Mouse (Mus musculus): ENCODE data around the gene Fam163b. TPM values are rescaled to one million over a fixed set of nuclear protein-coding genes. Genes with fewer than 3 reads are reported as not detected.

The Fam163b gene
- polyA plus RNA-seq, 1 experiment, result 0.67 TPM

- Histone ChIP-seq H3K9ac (ENCODE audit: low read depth, poor library complexity, severe bottlenecking) (no peak overlapping the region), H3K27me3 (ENCODE audit: control insufficient read depth, insufficient read depth, low read length, poor library complexity, severe bottlenecking) (no peaks in the 10 kb centered on the region), H3K4me3 (ENCODE audit: low read depth, low read length) (no peak overlapping the region), H3K27ac (ENCODE audit: insufficient read depth, low read length) (no peak overlapping the region), H3K9me3 (replicated peaks; ENCODE audit: control insufficient read depth, insufficient read depth, low read length, poor library complexity, severe bottlenecking) (no peaks in the 10 kb centered on the region), H3K4me1 (ENCODE audit: control insufficient read depth, insufficient read depth, low read length) (no peaks in the 10 kb centered on the region), H3K36me3 (ENCODE audit: control insufficient read depth, insufficient read depth, low read length, poor library complexity, severe bottlenecking) (no peaks in the 10 kb centered on the region)
- TF ChIP-seq EP300 (IDR thresholded peaks at IDR 0.05; ENCODE audit: insufficient read depth, low read depth, low read length) (no peak), POLR2A (IDR thresholded peaks at IDR 0.05; ENCODE audit: insufficient read depth, low read length) (no peak), CTCF (IDR thresholded peaks at IDR 0.05; ENCODE audit: low read depth, low read length) (no peak)
These were observed 20.4 kb upstream of the Fam163b start for GRCm38 (mm10) chr2:27162656-27163055.

DNA sequence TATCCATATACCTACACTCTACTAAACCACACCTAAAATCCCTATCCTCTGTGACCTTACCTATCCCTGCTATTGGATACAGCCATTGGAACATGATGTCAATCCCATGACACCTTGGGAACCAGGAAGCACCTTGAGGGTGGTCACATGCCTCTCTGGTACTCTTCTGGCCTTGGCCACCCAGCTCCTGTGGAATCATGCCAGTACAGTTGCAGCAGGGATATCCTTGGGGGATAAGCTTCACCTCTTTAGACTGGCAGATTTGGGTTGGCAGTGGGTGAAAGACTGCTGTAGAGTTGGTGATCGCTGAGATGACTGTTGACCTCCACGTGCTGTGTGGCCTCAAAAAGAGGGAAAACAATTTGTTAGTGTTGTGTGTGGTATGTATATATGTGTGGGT lies 19.2 kb upstream of the Fam163b start:
- Histone ChIP-seq H3K9me3 (replicated peaks; ENCODE audit: control insufficient read depth, insufficient read depth, low read length, poor library complexity, severe bottlenecking) (no peaks in the 10 kb centered on the region), H3K9ac (ENCODE audit: low read depth, poor library complexity, severe bottlenecking) (no peak overlapping the region), H3K27ac (ENCODE audit: insufficient read depth, low read length) (no peak overlapping the region), H3K27me3 (ENCODE audit: control insufficient read depth, insufficient read depth, low read length, poor library complexity, severe bottlenecking) (no peaks in the 10 kb centered on the region), H3K4me1 (ENCODE audit: control insufficient read depth, insufficient read depth, low read length) (no peaks in the 10 kb centered on the region), H3K36me3 (ENCODE audit: control insufficient read depth, insufficient read depth, low read length, poor library complexity, severe bottlenecking) (no peaks in the 10 kb centered on the region), H3K4me3 (ENCODE audit: low read depth, low read length) (no peak overlapping the region)
- TF ChIP-seq POLR2A (IDR thresholded peaks at IDR 0.05; ENCODE audit: insufficient read depth, low read length), result no peak
- TF ChIP-seq CTCF (IDR thresholded peaks at IDR 0.05; ENCODE audit: low read depth, low read length), result no peak
- no peak for TF ChIP-seq EP300 (IDR thresholded peaks at IDR 0.05; ENCODE audit: insufficient read depth, low read depth, low read length)

- H3K9ac ChIP-seq (ENCODE audit: low read depth, poor library complexity, severe bottlenecking), result no peak overlapping the region
- no peaks in the 10 kb centered on the region for H3K9me3 ChIP-seq (replicated peaks; ENCODE audit: control insufficient read depth, insufficient read depth, low read length, poor library complexity, severe bottlenecking)
- H3K27me3 ChIP-seq (ENCODE audit: control insufficient read depth, insufficient read depth, low read length, poor library complexity, severe bottlenecking), result no peaks in the 10 kb centered on the region
- TF ChIP-seq CTCF (IDR thresholded peaks at IDR 0.05; ENCODE audit: low read depth, low read length) (no peak), EP300 (IDR thresholded peaks at IDR 0.05; ENCODE audit: insufficient read depth, low read depth, low read length) (no peak), POLR2A (IDR thresholded peaks at IDR 0.05; ENCODE audit: insufficient read depth, low read length) (no peak)
- no peak overlapping the region for H3K4me3 ChIP-seq (ENCODE audit: low read depth, low read length)
- no peaks in the 10 kb centered on the region for H3K36me3 ChIP-seq (ENCODE audit: control insufficient read depth, insufficient read depth, low read length, poor library complexity, severe bottlenecking)
- H3K27ac ChIP-seq (ENCODE audit: insufficient read depth, low read length), result no peak overlapping the region
- H3K4me1 ChIP-seq (ENCODE audit: control insufficient read depth, insufficient read depth, low read length), result no peaks in the 10 kb centered on the region
These were observed 14.3 kb upstream of the Fam163b start for GRCm38 (mm10) chr2:27156596-27156995.

DNA sequence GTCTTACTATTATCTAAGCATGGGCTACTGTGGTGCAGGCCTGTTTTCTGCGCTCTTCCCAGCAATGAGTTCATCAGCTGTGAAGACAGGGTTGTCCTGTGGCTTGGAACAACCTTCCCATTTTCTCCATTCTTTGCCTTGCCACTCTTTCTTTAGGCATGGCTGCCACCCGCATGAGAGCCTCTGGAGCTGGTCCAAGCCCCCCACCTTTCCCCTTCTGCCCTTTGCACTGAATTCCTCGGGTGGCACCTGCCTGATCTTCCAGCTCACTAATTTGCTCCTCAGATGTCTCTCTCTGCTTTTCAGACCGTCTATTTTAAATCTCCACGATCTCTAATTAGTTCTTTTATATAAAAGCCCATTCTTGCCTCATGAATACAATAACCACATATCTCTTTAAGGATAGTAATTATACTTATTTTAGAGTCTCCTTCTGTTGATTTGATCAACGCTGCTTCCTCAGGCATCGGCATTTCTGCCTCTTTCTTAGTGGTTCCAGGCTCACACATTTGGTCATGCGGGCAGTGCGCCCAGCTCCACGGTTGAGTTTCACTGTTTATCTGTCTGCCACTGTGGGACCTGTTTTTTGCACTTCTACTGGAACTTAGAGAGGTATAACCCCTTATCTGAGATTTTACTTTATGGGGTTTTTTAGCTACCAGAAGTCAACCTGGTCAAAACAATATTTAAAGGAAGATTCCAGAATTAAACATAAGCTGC lies 12.3 kb upstream of the Fam163b start:
- Histone ChIP-seq H3K4me3 (ENCODE audit: low read depth, low read length) (no peak overlapping the region), H3K9ac (ENCODE audit: low read depth, poor library complexity, severe bottlenecking) (no peak overlapping the region), H3K27ac (ENCODE audit: insufficient read depth, low read length) (no peak overlapping the region), H3K36me3 (ENCODE audit: control insufficient read depth, insufficient read depth, low read length, poor library complexity, severe bottlenecking) (no peaks in the 10 kb centered on the region), H3K27me3 (ENCODE audit: control insufficient read depth, insufficient read depth, low read length, poor library complexity, severe bottlenecking) (no peaks in the 10 kb centered on the region), H3K9me3 (replicated peaks; ENCODE audit: control insufficient read depth, insufficient read depth, low read length, poor library complexity, severe bottlenecking) (no peaks in the 10 kb centered on the region), H3K4me1 (ENCODE audit: control insufficient read depth, insufficient read depth, low read length) (no peaks in the 10 kb centered on the region)
- TF ChIP-seq CTCF (IDR thresholded peaks at IDR 0.05; ENCODE audit: low read depth, low read length) (no peak), EP300 (IDR thresholded peaks at IDR 0.05; ENCODE audit: insufficient read depth, low read depth, low read length) (no peak), POLR2A (IDR thresholded peaks at IDR 0.05; ENCODE audit: insufficient read depth, low read length) (no peak)

DNA sequence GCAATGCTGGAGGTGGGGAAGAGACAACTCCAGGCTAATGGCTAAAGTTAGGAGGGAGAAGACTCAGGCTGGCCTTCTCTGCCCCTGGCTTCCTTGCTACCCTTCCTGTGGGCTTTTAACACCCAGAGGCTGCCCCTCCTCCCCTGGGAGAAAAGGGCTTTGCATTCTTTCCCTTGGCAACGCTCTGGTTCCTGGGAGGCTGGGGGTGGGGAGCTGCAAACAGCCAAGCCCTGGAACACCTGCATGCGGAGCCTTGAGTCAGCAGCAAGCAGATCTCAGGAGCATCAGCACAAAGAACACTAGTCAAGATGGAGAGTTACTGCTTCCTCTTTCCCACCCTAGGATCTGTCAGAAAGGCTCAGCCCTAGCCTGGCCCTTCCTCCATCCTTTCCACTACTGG lies 7.2 kb upstream of the Fam163b start:
- Histone ChIP-seq H3K4me1 (ENCODE audit: control insufficient read depth, insufficient read depth, low read length) (no peaks in the 10 kb centered on the region), H3K4me3 (ENCODE audit: low read depth, low read length) (no peak overlapping the region), H3K9ac (ENCODE audit: low read depth, poor library complexity, severe bottlenecking) (no peak overlapping the region), H3K36me3 (ENCODE audit: control insufficient read depth, insufficient read depth, low read length, poor library complexity, severe bottlenecking) (no peaks in the 10 kb centered on the region), H3K9me3 (replicated peaks; ENCODE audit: control insufficient read depth, insufficient read depth, low read length, poor library complexity, severe bottlenecking) (no peaks in the 10 kb centered on the region), H3K27me3 (ENCODE audit: control insufficient read depth, insufficient read depth, low read length, poor library complexity, severe bottlenecking) (no peaks in the 10 kb centered on the region), H3K27ac (ENCODE audit: insufficient read depth, low read length) (no peak overlapping the region)
- TF ChIP-seq POLR2A (IDR thresholded peaks at IDR 0.05; ENCODE audit: insufficient read depth, low read length) (no peak), CTCF (IDR thresholded peaks at IDR 0.05; ENCODE audit: low read depth, low read length) (no peak), EP300 (IDR thresholded peaks at IDR 0.05; ENCODE audit: insufficient read depth, low read depth, low read length) (no peak)

- no peaks in the 10 kb centered on the region for H3K27me3 ChIP-seq (ENCODE audit: control insufficient read depth, insufficient read depth, low read length, poor library complexity, severe bottlenecking)
- no peaks in the 10 kb centered on the region for H3K4me1 ChIP-seq (ENCODE audit: control insufficient read depth, insufficient read depth, low read length)
- H3K9ac ChIP-seq (ENCODE audit: low read depth, poor library complexity, severe bottlenecking), result no peak overlapping the region
- H3K27ac ChIP-seq (ENCODE audit: insufficient read depth, low read length), result no peak overlapping the region
- no peaks in the 10 kb centered on the region for H3K9me3 ChIP-seq (replicated peaks; ENCODE audit: control insufficient read depth, insufficient read depth, low read length, poor library complexity, severe bottlenecking)
- no peaks in the 10 kb centered on the region for H3K36me3 ChIP-seq (ENCODE audit: control insufficient read depth, insufficient read depth, low read length, poor library complexity, severe bottlenecking)
- no peak overlapping the region for H3K4me3 ChIP-seq (ENCODE audit: low read depth, low read length)
- no peak for TF ChIP-seq POLR2A (IDR thresholded peaks at IDR 0.05; ENCODE audit: insufficient read depth, low read length)
- no peak for TF ChIP-seq CTCF (IDR thresholded peaks at IDR 0.05; ENCODE audit: low read depth, low read length)
- TF ChIP-seq EP300 (IDR thresholded peaks at IDR 0.05; ENCODE audit: insufficient read depth, low read depth, low read length), result no peak
These were observed 4.5 kb upstream of the Fam163b start for GRCm38 (mm10) chr2:27146840-27147239.

All from ES-Bruce4 (cell line).